Mouse (Mus musculus): Measurements from ENCODE around the gene Abcc6.

DNA sequence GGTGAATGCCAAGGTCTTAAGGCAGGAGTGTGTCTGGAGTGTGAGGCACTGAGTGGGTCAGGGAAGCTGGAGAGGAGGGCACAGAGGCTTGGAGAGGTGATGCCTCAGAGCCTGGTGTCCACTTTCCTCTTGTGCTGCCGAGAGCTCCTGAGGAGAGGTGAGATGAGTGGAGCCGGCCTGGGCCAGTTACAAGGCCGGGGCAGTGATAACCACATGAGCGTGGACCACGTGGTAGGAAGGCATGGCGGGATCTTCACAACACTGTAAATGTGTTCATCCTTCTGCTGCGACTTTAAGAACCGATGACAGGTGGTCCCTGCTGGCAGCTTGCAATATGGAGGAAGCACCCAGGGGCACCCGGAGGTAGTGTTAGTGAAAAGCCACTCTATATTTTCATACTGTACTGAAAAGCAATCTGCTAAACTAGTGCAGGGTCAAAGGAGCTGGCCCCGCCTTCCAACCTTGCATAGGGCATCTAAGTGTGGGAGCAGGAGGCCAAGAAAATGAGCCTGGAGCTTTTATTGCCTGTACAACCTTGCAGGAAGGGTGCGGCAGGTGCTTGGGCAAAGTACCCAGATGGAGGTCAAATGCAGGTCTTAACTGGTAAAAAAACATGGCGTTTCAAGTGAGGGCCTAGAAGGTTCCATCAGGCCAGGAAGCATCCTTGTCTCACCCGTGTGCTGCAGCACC is 17.9 kb upstream of the Abcc6 start:
- TF ChIP-seq CTCF (IDR thresholded peaks at IDR 0.05; ENCODE audit: low read depth) (no peak), EP300 (IDR thresholded peaks at IDR 0.05; ENCODE audit: low read depth) (no peak)
